Mouse (Mus musculus) MEL (cell line): ENCODE data around the gene Irf3.

Experiments
- CTCF ChIP-seq, 3 experiments: IDR thresholded peaks in 2 of 3; conservative IDR thresholded peaks in 1 of 3; 2 replicates each; pipeline ENCODE4 v1.5.1; 2011 to 2012; ENCODE audit warnings: low read length in 3 of 3, low read depth in 2 of 3, mild to moderate bottlenecking in 2 of 3, improper control_type of control experiment in 1 of 3, inconsistent platforms in 1 of 3, mixed read lengths in 1 of 3, moderate library complexity in 1 of 3; ENCODE audit not compliant: control insufficient read depth in 1 of 3, insufficient read depth in 1 of 3, poor library complexity in 1 of 3, severe bottlenecking in 1 of 3
- E2F4 ChIP-seq: IDR thresholded peaks from 2 replicates; pipeline ENCODE4 v1.6.1; 2011; ENCODE audit warnings: low read depth, low read length, improper control_type of control experiment, borderline replicate concordance
- EP300 ChIP-seq, 2 experiments: IDR thresholded peaks; 2 replicates each; pipeline ENCODE4 v1.6.1; 2011; ENCODE audit warnings: improper control_type of control experiment in 2 of 2, low read length in 2 of 2, low read depth in 1 of 2, mild to moderate bottlenecking in 1 of 2
- POLR2A ChIP-seq, 2 experiments: IDR thresholded peaks; 2 replicates each; pipeline ENCODE4 v1.6.1; 2011 to 2012; ENCODE audit warnings: low read length in 2 of 2, mild to moderate bottlenecking in 2 of 2, control low read depth in 1 of 2, improper control_type of control experiment in 1 of 2, low read depth in 1 of 2, moderate library complexity in 1 of 2; ENCODE audit not compliant: control insufficient read depth in 1 of 2, insufficient read depth in 1 of 2, poor library complexity in 1 of 2
- ZNF384 ChIP-seq: IDR thresholded peaks from 2 replicates; pipeline ENCODE4 v1.6.1; 2012; ENCODE audit warnings: low read depth, mild to moderate bottlenecking, inconsistent platforms, low read length, improper control_type of control experiment

DNA sequence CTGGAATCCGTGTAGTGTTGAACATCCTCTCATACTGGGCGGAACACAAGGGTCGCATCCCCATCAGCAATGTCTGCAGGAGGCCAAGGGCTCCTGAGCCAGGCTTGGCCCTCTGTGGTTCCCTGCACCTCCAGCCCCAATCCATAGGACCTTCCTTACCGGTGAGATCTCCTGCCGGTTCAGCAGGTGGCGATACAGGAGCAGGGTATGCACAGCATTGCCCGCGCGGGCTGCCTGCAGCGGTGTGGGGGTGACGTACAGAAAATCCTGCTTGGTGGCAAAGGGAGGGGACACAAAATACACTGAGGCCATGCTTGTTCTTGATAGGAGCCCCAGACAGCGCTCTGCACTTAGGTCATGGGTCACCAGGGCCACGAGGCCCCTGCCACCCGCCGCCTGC is 30.8 kb upstream of the Irf3 start:
- TF ChIP-seq CTCF (IDR thresholded peaks at IDR 0.05 in 2 of 3, conservative IDR thresholded peaks at IDR 0.05 in 1 of 3; ENCODE audit: control insufficient read depth in 1 of 3, insufficient read depth in 1 of 3, low read depth in 2 of 3, low read length in 3 of 3, poor library complexity in 1 of 3, severe bottlenecking in 1 of 3) = no peak
- TF ChIP-seq ZNF384 = no peak
- TF ChIP-seq POLR2A (IDR thresholded peaks at IDR 0.05; ENCODE audit: control insufficient read depth in 1 of 2, insufficient read depth in 1 of 2, low read depth in 1 of 2, low read length in 2 of 2, poor library complexity in 1 of 2) = no peak
- no peak for TF ChIP-seq E2F4
- no peak for TF ChIP-seq EP300 (IDR thresholded peaks at IDR 0.05; ENCODE audit: low read depth in 1 of 2, low read length in 2 of 2)
